Mouse (Mus musculus): ENCODE results near the gene Serinc4. TPM values are rescaled to one million over a fixed set of nuclear protein-coding genes. Genes with fewer than 3 reads are reported as not detected.

The Serinc4 gene
- polyA plus RNA-seq, 1 experiment from 2014 or later, result 0.94 TPM

- H3K4me2 ChIP-seq (replicated peaks), result peak overlapping the region; percentile 70
- no peak overlapping the region for H3K27ac ChIP-seq
- peak overlapping the region; percentile 92 for H3K4me3 ChIP-seq
- ATAC-seq (ENCODE audit: low FRiP score), result no peak
- WGBS, result 92% methylated on average over 3 of the region's 3 CpGs
- H3K9ac ChIP-seq, result peak overlapping the region; percentile 96; the same call in 1 of the 2 replicates
- H3K27me3 ChIP-seq, result no peaks in the 10 kb centered on the region
- H3K36me3 ChIP-seq, result peaks cover 15% of the 10 kb centered on the region
- H3K9me3 ChIP-seq (replicated peaks), result no peaks in the 10 kb centered on the region
- peaks cover 29% of the 10 kb centered on the region for H3K4me1 ChIP-seq
Observed at GRCm38 (mm10) chr2:121415591-121415990, 41.0 kb downstream of the Serinc4 start.

GRCm38 (mm10) chr2:121415103-121415502 is 41.5 kb downstream of the Serinc4 start:
- Histone ChIP-seq H3K9ac (peak overlapping the region; percentile 96), H3K4me3 (peak overlapping the region; percentile 92), H3K9me3 (replicated peaks) (no peaks in the 10 kb centered on the region), H3K27ac (no peak overlapping the region), H3K4me2 (replicated peaks) (peak overlapping the region; percentile 70), H3K36me3 (peaks cover 15% of the 10 kb centered on the region), H3K4me1 (peaks cover 29% of the 10 kb centered on the region), H3K27me3 (no peaks in the 10 kb centered on the region)
- ATAC-seq (ENCODE audit: low FRiP score), result no peak
- WGBS, result 59% methylated on average over 3 of the region's 3 CpGs

- no peaks in the 10 kb centered on the region for H3K27me3 ChIP-seq
- peaks cover 15% of the 10 kb centered on the region for H3K36me3 ChIP-seq
- H3K4me1 ChIP-seq, result peaks cover 29% of the 10 kb centered on the region
- H3K4me2 ChIP-seq (replicated peaks), result peak overlapping the region; percentile 70
- no peaks in the 10 kb centered on the region for H3K9me3 ChIP-seq (replicated peaks)
- H3K9ac ChIP-seq, result peak overlapping the region; percentile 96
- H3K27ac ChIP-seq, result peak overlapping the region; percentile 98
- under 1% methylated on average over 32 of the region's 32 CpGs for WGBS
- peak; percentile 56 for ATAC-seq (ENCODE audit: low FRiP score)
- peak overlapping the region; percentile 92 for H3K4me3 ChIP-seq
Observed at GRCm38 (mm10) chr2:121414139-121414685, 42.4 kb downstream of the Serinc4 start.

GRCm38 (mm10) chr2:121413387-121414042 is 43.1 kb downstream of the Serinc4 start, which contains the start of the genes Pdia3 and Catsper2:
Gene Pdia3 (plus strand): TSS chr2:121413775.
Gene Catsper2 (minus strand): TSS chr2:121413792.
- peak within 1 kb of the TSS; percentile 96 for H3K9ac ChIP-seq
- H3K4me1 ChIP-seq, result peaks cover 24% of the 10 kb centered on the region
- peak; percentile 99 for ATAC-seq (ENCODE audit: low FRiP score)
- under 1% methylated on average over 66 of the region's 68 CpGs for WGBS
- H3K36me3 ChIP-seq, result peaks cover 8% of the 10 kb centered on the region
- no peaks in the 10 kb centered on the region for H3K27me3 ChIP-seq
- peak within 1 kb of the TSS; percentile 98 for H3K27ac ChIP-seq
- H3K4me2 ChIP-seq (replicated peaks), result peak within 1 kb of the TSS; percentile 70
- no peaks in the 10 kb centered on the region for H3K9me3 ChIP-seq (replicated peaks)
- peak within 1 kb of the TSS; percentile 92 for H3K4me3 ChIP-seq

- H3K4me1 ChIP-seq, result peaks cover 24% of the 10 kb centered on the region
Observed at GRCm38 (mm10) chr2:121412843-121413386, 43.7 kb downstream of the Serinc4 start.

GRCm38 (mm10) chr2:121408160-121408559 is 48.4 kb downstream of the Serinc4 start:
- no peak overlapping the region for H3K27ac ChIP-seq
- no peak overlapping the region for H3K4me3 ChIP-seq
- H3K4me1 ChIP-seq, result 0 out of 2 replicates have a peak, but pooled peaks cover 2% of the 10 kb centered on the region
- no peak overlapping the region for H3K4me2 ChIP-seq (replicated peaks)
- no peak for ATAC-seq (ENCODE audit: low FRiP score)
- 33% methylated on average over 4 of the region's 4 CpGs for WGBS
- no peak overlapping the region for H3K9ac ChIP-seq
- no peaks in the 10 kb centered on the region for H3K27me3 ChIP-seq
- H3K36me3 ChIP-seq, result no peaks in the 10 kb centered on the region
- no peaks in the 10 kb centered on the region for H3K9me3 ChIP-seq (replicated peaks)

More at GRCm38 (mm10) chr2:121412843-121413386, 43.7 kb downstream of the Serinc4 start:
- Histone ChIP-seq H3K27me3 (no peaks in the 10 kb centered on the region), H3K36me3 (peaks cover 5% of the 10 kb centered on the region), H3K4me2 (replicated peaks) (peak overlapping the region; percentile 70), H3K27ac (peak overlapping the region; percentile 98), H3K9ac (peak overlapping the region; percentile 96), H3K9me3 (replicated peaks) (no peaks in the 10 kb centered on the region), H3K4me3 (peak overlapping the region; percentile 92)
- WGBS, result 13% methylated on average over 4 of the region's 4 CpGs
- no peak for ATAC-seq (ENCODE audit: low FRiP score)

- no peak for ATAC-seq (ENCODE audit: low FRiP score)
- Histone ChIP-seq H3K4me2 (replicated peaks) (no peak overlapping the region), H3K4me3 (no peak overlapping the region), H3K36me3 (no peaks in the 10 kb centered on the region), H3K4me1 (no peaks in the 10 kb centered on the region), H3K9me3 (replicated peaks) (no peaks in the 10 kb centered on the region), H3K9ac (no peak overlapping the region), H3K27ac (no peak overlapping the region), H3K27me3 (no peaks in the 10 kb centered on the region)
Observed at GRCm38 (mm10) chr2:121403296-121403695, 53.3 kb downstream of the Serinc4 start.

GRCm38 (mm10) chr2:121396624-121397023 is 60.0 kb downstream of the Serinc4 start:
- 16% methylated on average over 8 of the region's 8 CpGs for WGBS

More at GRCm38 (mm10) chr2:121396624-121397023, 60.0 kb downstream of the Serinc4 start:
- Histone ChIP-seq H3K36me3 (no peaks in the 10 kb centered on the region), H3K4me2 (replicated peaks) (no peak overlapping the region), H3K9me3 (replicated peaks) (no peaks in the 10 kb centered on the region), H3K9ac (no peak overlapping the region), H3K4me1 (no peaks in the 10 kb centered on the region), H3K27ac (no peak overlapping the region), H3K27me3 (no peaks in the 10 kb centered on the region), H3K4me3 (no peak overlapping the region)
- ATAC-seq (ENCODE audit: low FRiP score), result no peak

Small RNAs within 50 kb of the gene (microRNA-seq; reads per million reads assigned to microRNA genes)
- not detected for gene Gm22953

Other genes starting within 250 kb of the Serinc4 start
- gene Trp53bp1, start 185.4 kb downstream of the Serinc4 start, polyA plus RNA-seq (2016; fragmentation: Nextera tagmentation; extraction: Ambion mirVana), result 207 and 211 TPM in 2 replicates
- 10.4 and 14.6 TPM in 2 replicates for gene Map1a, start 167.2 kb downstream of the Serinc4 start, polyA plus RNA-seq (2016; fragmentation: Nextera tagmentation; extraction: Ambion mirVana)
- gene Ppip5k1, start 101.4 kb downstream of the Serinc4 start, polyA plus RNA-seq (2016; fragmentation: Nextera tagmentation; extraction: Ambion mirVana), result 15.4 and 15.6 TPM in 2 replicates
- gene Ckmt1, start 99.1 kb downstream of the Serinc4 start, polyA plus RNA-seq (2016; fragmentation: Nextera tagmentation; extraction: Ambion mirVana), result 15.4 and 19.5 TPM in 2 replicates
- not detected in 2 replicates for gene Strc, start 69.6 kb downstream of the Serinc4 start, polyA plus RNA-seq (2016; fragmentation: Nextera tagmentation; extraction: Ambion mirVana)
- gene Pdia3, start 43.0 kb downstream of the Serinc4 start, polyA plus RNA-seq (2016; fragmentation: Nextera tagmentation; extraction: Ambion mirVana), result 547 and 563 TPM in 2 replicates
- gene Catsper2, start 43.0 kb downstream of the Serinc4 start, polyA plus RNA-seq (2016; fragmentation: Nextera tagmentation; extraction: Ambion mirVana), result 3.2 and 4.1 TPM in 2 replicates
- gene Ell3, start 12.5 kb downstream of the Serinc4 start, polyA plus RNA-seq (2016; fragmentation: Nextera tagmentation; extraction: Ambion mirVana), result 3.3 and 5.7 TPM in 2 replicates
- gene Serf2, start 7.6 kb downstream of the Serinc4 start, polyA plus RNA-seq (2016; fragmentation: Nextera tagmentation; extraction: Ambion mirVana), result 455 and 463 TPM in 2 replicates
- 115 TPM in 2 replicates for gene Hypk, start 3.5 kb downstream of the Serinc4 start, polyA plus RNA-seq (2016; fragmentation: Nextera tagmentation; extraction: Ambion mirVana)
- gene Mfap1b, start 17.3 kb upstream of the Serinc4 start, polyA plus RNA-seq (2016; fragmentation: Nextera tagmentation; extraction: Ambion mirVana), result 72.4 and 75.7 TPM in 2 replicates
- gene Mfap1a, start 49.9 kb upstream of the Serinc4 start, polyA plus RNA-seq (2016; fragmentation: Nextera tagmentation; extraction: Ambion mirVana), result 32.9 and 33.1 TPM in 2 replicates
- gene Wdr76, start 49.9 kb upstream of the Serinc4 start, polyA plus RNA-seq (2016; fragmentation: Nextera tagmentation; extraction: Ambion mirVana), result 7.0 and 7.6 TPM in 2 replicates